Mouse (Mus musculus) intestine, embryonic 16.5 days (tissue): Measurements from ENCODE around the gene Fam131c. TPM values are rescaled to one million over a fixed set of nuclear protein-coding genes. Genes with fewer than 3 reads are reported as not detected.

Experiments used
- ATAC-seq: fragments of 200-750 bp; cut with Nextera tagmentation; 2 replicates; pipeline ENCODE4 v1.8.0; 2017; ENCODE audit warnings: moderate TSS enrichment, moderate library complexity
- H3K27ac ChIP-seq: fragments of 300-500 bp; sonication (generic); 2 replicates; pipeline ENCODE4 v1.5.1; 2014; ENCODE audit warnings: mild to moderate bottlenecking, low read length
- H3K27me3 ChIP-seq: fragments of 300-500 bp; sonication (generic); replicated peaks from 2 replicates; pipeline ENCODE4 v1.6.1; 2014; ENCODE audit warnings: low read length, control low read depth, mixed read lengths; ENCODE audit not compliant: control insufficient read depth, insufficient read depth
- H3K36me3 ChIP-seq: fragments of 300-500 bp; sonication (generic); 2 replicates; pipeline ENCODE4 v1.6.1; 2014; ENCODE audit warnings: low read length, control low read depth; ENCODE audit not compliant: control insufficient read depth, insufficient read depth
- H3K4me1 ChIP-seq: fragments of 300-500 bp; sonication (generic); 2 replicates; pipeline ENCODE4 v1.6.1; 2014; ENCODE audit warnings: low read length, control low read depth, mixed read lengths; ENCODE audit not compliant: control insufficient read depth, insufficient read depth
- H3K4me2 ChIP-seq: fragments of 300-500 bp; sonication (generic); 2 replicates; pipeline ENCODE4 v1.6.1; 2014; ENCODE audit warnings: low read depth, low read length, control low read depth
- H3K4me3 ChIP-seq: fragments of 300-500 bp; sonication (generic); 2 replicates; pipeline ENCODE4 v1.5.1; 2014; ENCODE audit warnings: mild to moderate bottlenecking, low read length
- H3K9ac ChIP-seq: fragments of 300-500 bp; sonication (generic); 2 replicates; pipeline ENCODE4 v1.6.1; 2014; ENCODE audit warnings: low read depth, low read length
- H3K9me3 ChIP-seq: fragments of 300-500 bp; sonication (generic); 2 replicates; pipeline ENCODE4 v1.6.1; 2016; ENCODE audit warnings: low read length, control low read depth; ENCODE audit not compliant: control insufficient read depth
- WGBS: fragments of 180-500 bp; shearing (Covaris S2); extraction: QIAGEN DNeasy Blood & Tissue Kit; methylation state at CpG from one replicate; pipeline ENCODE4 v1.1.7; 2014; 5-methylcytosine and 5-hydroxymethylcytosine counted together
- polyA plus RNA-seq: library from polyadenylated mRNA; unstranded; fragments of >200 nt; fragmentation: Nextera tagmentation; extraction: Ambion mirVana; gene quantifications from 2 replicates; pipeline ENCODE4 v1.2.1, GENCODE M21; 2015

Gene Fam131c
- polyA plus RNA-seq, 1 experiment from 2014 or later: 1.5 TPM

GRCm38 (mm10) chr4:141423691-141424431 lies 55.8 kb downstream of the Fam131c start:
- no peak overlapping the region for H3K4me3 ChIP-seq
- peaks cover 35% of the 10 kb centered on the region for H3K4me1 ChIP-seq
- no peak overlapping the region for H3K27ac ChIP-seq
- H3K9me3 ChIP-seq: no peaks in the 10 kb centered on the region
- H3K36me3 ChIP-seq: no peaks in the 10 kb centered on the region
- 90% methylated on average over 13 of the region's 13 CpGs for WGBS
- H3K27me3 ChIP-seq: no peaks in the 10 kb centered on the region
- H3K4me2 ChIP-seq: no peak overlapping the region
- no peak for ATAC-seq
- 0 out of 2 replicates have a peak overlapping the region, but pooled peaks have one; percentile 37 for H3K9ac ChIP-seq

DNA sequence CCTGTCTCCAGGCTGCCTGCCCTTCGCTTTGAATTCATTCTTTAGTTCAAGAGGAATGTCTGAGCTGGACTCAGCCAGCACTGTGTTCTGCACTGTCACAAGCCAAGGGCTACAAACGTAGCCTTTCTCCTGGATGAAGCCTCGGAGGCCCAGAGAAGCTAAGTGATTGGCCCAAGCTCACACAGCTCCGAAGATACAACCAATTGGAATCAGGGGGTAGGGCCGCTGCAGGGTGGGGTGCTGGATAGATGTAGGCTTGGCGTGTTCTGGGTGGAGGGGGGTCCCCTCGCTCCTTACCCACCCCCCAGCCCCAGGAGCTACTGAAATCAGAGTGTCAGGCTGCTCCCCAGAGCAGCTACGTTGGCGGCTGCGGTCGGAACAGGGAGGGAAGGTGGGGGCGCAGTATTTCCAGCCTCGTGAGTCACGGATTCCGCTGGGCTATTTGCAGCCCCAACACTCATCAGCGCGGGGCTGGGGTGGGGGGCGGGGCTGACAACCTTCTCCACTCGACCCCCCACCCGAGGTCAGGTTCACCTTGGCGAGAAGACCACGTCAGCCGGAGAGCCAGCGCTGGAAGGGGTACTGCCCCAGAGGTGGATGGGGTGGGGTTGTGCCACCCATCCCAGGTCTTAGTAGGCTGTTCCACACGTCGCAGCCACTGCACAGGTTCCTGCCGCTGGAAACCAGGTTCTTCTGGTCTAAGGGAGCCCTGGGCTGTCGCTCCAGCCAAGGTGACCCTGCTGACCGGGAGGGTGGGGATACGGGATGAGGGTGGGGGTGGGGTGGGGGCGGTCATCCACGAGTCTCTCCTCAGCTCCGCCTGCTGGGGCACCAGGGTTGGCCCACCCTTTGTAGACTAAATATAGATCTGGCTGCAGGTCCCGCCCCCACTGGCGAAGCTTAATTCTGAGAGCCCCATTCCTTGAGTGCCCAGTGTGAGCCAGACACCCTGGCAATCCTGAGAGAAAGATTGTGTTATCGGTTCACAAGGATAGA lies 57.8 kb downstream of the Fam131c start:
- 4% methylated on average over 35 of the region's 36 CpGs for WGBS
- peak overlapping the region; percentile 67 for H3K9ac ChIP-seq
- peaks cover 25% of the 10 kb centered on the region for H3K4me1 ChIP-seq
- no peaks in the 10 kb centered on the region for H3K27me3 ChIP-seq
- H3K27ac ChIP-seq: peak overlapping the region; percentile 41; the same call in 1 of the 2 replicates
- no peaks in the 10 kb centered on the region for H3K9me3 ChIP-seq
- H3K4me3 ChIP-seq: peak overlapping the region; percentile 48
- peak; percentile 62 for ATAC-seq
- H3K36me3 ChIP-seq: no peaks in the 10 kb centered on the region
- H3K4me2 ChIP-seq: peak overlapping the region; percentile 89

- 67% methylated on average over 10 of the region's 10 CpGs for WGBS
- Histone ChIP-seq H3K9ac (no peak overlapping the region), H3K27me3 (no peaks in the 10 kb centered on the region), H3K4me3 (no peak overlapping the region), H3K9me3 (no peaks in the 10 kb centered on the region), H3K4me1 (peaks cover 12% of the 10 kb centered on the region), H3K27ac (peak overlapping the region; percentile 41; the same call in 1 of the 2 replicates), H3K4me2 (no peak overlapping the region), H3K36me3 (no peaks in the 10 kb centered on the region)
- no peak for ATAC-seq
These were observed 59.1 kb downstream of the Fam131c start for GRCm38 (mm10) chr4:141426796-141427745.

GRCm38 (mm10) chr4:141427921-141428320 lies 59.9 kb downstream of the Fam131c start:
- Histone ChIP-seq H3K4me1 (peaks cover 12% of the 10 kb centered on the region), H3K9ac (no peak overlapping the region), H3K9me3 (no peaks in the 10 kb centered on the region), H3K36me3 (no peaks in the 10 kb centered on the region), H3K27me3 (no peaks in the 10 kb centered on the region), H3K27ac (no peak overlapping the region), H3K4me3 (no peak overlapping the region), H3K4me2 (no peak overlapping the region)
- WGBS: 87% methylated on average over 13 of the region's 13 CpGs
- no peak for ATAC-seq

DNA sequence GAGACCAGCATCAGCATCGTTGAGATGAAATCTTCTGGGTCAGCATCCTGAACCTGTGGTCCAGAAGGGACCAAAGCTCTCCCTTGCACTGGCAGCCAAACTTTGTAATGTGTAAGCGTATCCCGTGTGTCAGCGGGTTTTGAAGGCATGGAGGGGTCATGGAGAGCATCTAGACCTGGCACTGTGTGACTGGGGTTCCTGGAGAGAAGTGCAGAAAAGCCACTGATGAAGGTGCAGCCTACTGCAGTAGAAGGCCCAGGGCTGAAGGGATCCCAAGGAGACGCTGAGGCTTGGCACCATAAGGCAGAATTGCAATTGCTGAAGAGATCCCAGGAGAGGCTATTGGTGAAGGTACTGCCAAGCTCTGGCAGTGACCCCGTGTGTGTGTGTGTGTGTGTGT lies 61.4 kb downstream of the Fam131c start:
- Histone ChIP-seq H3K36me3 (no peaks in the 10 kb centered on the region), H3K27me3 (no peaks in the 10 kb centered on the region), H3K4me1 (peaks cover 12% of the 10 kb centered on the region), H3K9ac (no peak overlapping the region), H3K9me3 (no peaks in the 10 kb centered on the region), H3K4me2 (no peak overlapping the region), H3K4me3 (no peak overlapping the region), H3K27ac (no peak overlapping the region)
- no peak for ATAC-seq
- WGBS: 81% methylated on average over 6 of the region's 6 CpGs

GRCm38 (mm10) chr4:141429847-141430246 lies 61.8 kb downstream of the Fam131c start:
- Histone ChIP-seq H3K27ac (no peak overlapping the region), H3K9me3 (no peaks in the 10 kb centered on the region), H3K27me3 (no peaks in the 10 kb centered on the region), H3K9ac (no peak overlapping the region), H3K4me3 (no peak overlapping the region), H3K36me3 (no peaks in the 10 kb centered on the region), H3K4me1 (peaks cover 12% of the 10 kb centered on the region), H3K4me2 (no peak overlapping the region)
- WGBS: 52% methylated on average over 9 of the region's 9 CpGs
- ATAC-seq: no peak

- no peak for ATAC-seq
These were observed 63.0 kb downstream of the Fam131c start for GRCm38 (mm10) chr4:141430997-141431396.

GRCm38 (mm10) chr4:141432666-141433065 lies 64.6 kb downstream of the Fam131c start:
- no peaks in the 10 kb centered on the region for H3K36me3 ChIP-seq
- no peak for ATAC-seq
- H3K9me3 ChIP-seq: no peaks in the 10 kb centered on the region
- WGBS: 59% methylated on average over 14 of the region's 14 CpGs
- H3K4me1 ChIP-seq: peaks cover 4% of the 10 kb centered on the region; the same call in 1 of the 2 replicates
- H3K4me2 ChIP-seq: no peak overlapping the region
- no peak overlapping the region for H3K4me3 ChIP-seq
- H3K27ac ChIP-seq: no peak overlapping the region
- no peak overlapping the region for H3K9ac ChIP-seq
- H3K27me3 ChIP-seq: no peaks in the 10 kb centered on the region

More at GRCm38 (mm10) chr4:141430997-141431396, 63.0 kb downstream of the Fam131c start:
- H3K27me3 ChIP-seq: no peaks in the 10 kb centered on the region
- 44% methylated on average over 9 of the region's 9 CpGs for WGBS
- no peaks in the 10 kb centered on the region for H3K9me3 ChIP-seq
- no peak overlapping the region for H3K9ac ChIP-seq
- H3K27ac ChIP-seq: no peak overlapping the region
- H3K4me1 ChIP-seq: peaks cover 6% of the 10 kb centered on the region
- H3K4me2 ChIP-seq: no peak overlapping the region
- no peak overlapping the region for H3K4me3 ChIP-seq
- no peaks in the 10 kb centered on the region for H3K36me3 ChIP-seq
